Mouse (Mus musculus): ENCODE measurements around the gene Rasd1. TPM values are rescaled to one million over a fixed set of nuclear protein-coding genes. Genes with fewer than 3 reads are reported as not detected.
A peak's percentile ranks its signal among the peaks of the same experiment; 100 is the strongest.

Gene Rasd1
- 2.9 and 3.2 TPM in 2 replicates for polyA plus RNA-seq (2015; fragmentation: Nextera tagmentation; extraction: Ambion mirVana)

DNA sequence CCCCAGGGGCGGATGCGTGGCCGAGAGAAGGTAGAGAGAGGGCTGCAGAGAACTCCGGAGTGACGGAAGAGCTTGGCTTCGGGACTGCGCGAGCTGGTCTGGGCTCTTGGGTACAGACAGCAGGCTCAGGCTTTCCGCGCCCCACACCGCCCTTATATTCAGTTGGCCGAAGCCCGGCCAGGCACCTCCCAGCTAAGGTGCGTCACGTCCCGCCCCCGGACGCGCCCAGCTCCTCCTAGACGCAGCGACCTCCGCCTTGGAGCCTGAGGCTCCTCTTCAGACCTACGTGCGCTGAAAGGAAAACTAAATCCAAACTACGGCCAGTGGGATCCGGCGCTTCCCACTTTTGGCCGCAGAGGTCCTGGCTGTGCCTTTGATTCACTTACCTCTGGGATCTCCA lies at the start of gene Rasd1:
TSS of gene Rasd1 (minus strand) at position 127 of the 400 bp plus-strand sequence.
- Histone ChIP-seq H3K27me3 (ENCODE audit: control insufficient read depth, insufficient read depth, low read depth, low read length) (peaks cover 9% of the 10 kb centered on the region; the same call in 1 of the 2 replicates), H3K4me3 (ENCODE audit: low read length) (peak within 1 kb of the TSS; percentile 57), H3K4me2 (ENCODE audit: low read depth, low read length) (peak within 1 kb of the TSS; percentile 96), H3K36me3 (ENCODE audit: control insufficient read depth, insufficient read depth, low read length) (peaks cover 13% of the 10 kb centered on the region), H3K9me3 (ENCODE audit: control insufficient read depth, low read length) (no peaks in the 10 kb centered on the region), H3K9ac (ENCODE audit: low read length) (peak within 1 kb of the TSS; percentile 64), H3K27ac (ENCODE audit: low read length) (peak within 1 kb of the TSS; percentile 73), H3K4me1 (replicated peaks; ENCODE audit: control insufficient read depth, insufficient read depth, low read length) (peaks cover 14% of the 10 kb centered on the region)
- peak; percentile 97 for ATAC-seq (ENCODE audit: low read depth)
- under 1% methylated on average over 28 of the region's 28 CpGs for WGBS

DNA sequence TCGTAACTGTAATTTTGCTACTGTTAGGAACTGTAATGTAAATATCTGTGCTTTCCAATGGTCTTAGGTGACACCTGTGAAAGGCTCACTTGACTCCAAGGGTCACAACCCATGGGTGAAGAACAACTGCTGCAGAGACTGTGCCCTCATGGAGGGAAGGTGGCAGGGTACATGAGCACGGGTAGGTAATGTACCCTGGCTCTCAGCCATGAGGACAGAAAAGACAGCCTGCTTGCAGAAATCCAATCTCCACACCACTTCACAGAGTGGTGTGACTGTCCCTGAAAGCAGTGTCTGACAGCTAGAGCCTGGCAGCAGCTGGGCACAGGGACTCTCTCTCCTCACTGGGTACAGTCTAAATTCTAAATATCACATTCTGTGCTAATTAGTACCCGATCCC lies 46.8 kb upstream of the Rasd1 start:
- no peaks in the 10 kb centered on the region for H3K4me1 ChIP-seq (replicated peaks; ENCODE audit: control insufficient read depth, insufficient read depth, low read length)
- H3K4me2 ChIP-seq (ENCODE audit: low read depth, low read length) = no peak overlapping the region
- no peak overlapping the region for H3K27ac ChIP-seq (ENCODE audit: low read length)
- H3K4me3 ChIP-seq (ENCODE audit: low read length) = no peak overlapping the region
- no peak overlapping the region for H3K9ac ChIP-seq (ENCODE audit: low read length)
- H3K9me3 ChIP-seq (ENCODE audit: control insufficient read depth, low read length) = no peaks in the 10 kb centered on the region
- no peaks in the 10 kb centered on the region for H3K27me3 ChIP-seq (ENCODE audit: control insufficient read depth, insufficient read depth, low read depth, low read length)
- no peaks in the 10 kb centered on the region for H3K36me3 ChIP-seq (ENCODE audit: control insufficient read depth, insufficient read depth, low read length)
- ATAC-seq (ENCODE audit: low read depth) = no peak
- WGBS = 69% methylated on average over 3 of the region's 3 CpGs

DNA sequence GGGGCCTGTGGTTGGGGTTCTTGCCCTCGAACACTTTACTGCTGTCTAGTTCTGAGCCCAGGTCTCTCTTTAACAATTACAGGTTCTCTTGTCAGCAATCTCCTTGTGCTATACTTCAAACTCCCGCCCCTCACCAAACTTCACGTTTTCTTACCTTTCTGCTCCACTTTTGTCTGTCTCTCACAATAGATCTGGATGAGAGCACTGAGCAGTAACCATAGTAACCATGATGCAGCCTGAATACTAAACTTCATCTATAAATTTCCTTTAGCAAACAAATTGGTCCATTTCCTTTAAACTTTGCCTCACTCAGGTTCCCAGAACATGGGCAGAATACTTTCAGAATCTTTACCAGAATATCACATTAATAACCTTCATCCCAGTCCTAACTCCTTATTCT lies 44.7 kb upstream of the Rasd1 start:
- H3K4me3 ChIP-seq (ENCODE audit: low read length) = no peak overlapping the region
- no peak overlapping the region for H3K27ac ChIP-seq (ENCODE audit: low read length)
- H3K9ac ChIP-seq (ENCODE audit: low read length) = no peak overlapping the region
- no peaks in the 10 kb centered on the region for H3K27me3 ChIP-seq (ENCODE audit: control insufficient read depth, insufficient read depth, low read depth, low read length)
- H3K4me1 ChIP-seq (replicated peaks; ENCODE audit: control insufficient read depth, insufficient read depth, low read length) = no peaks in the 10 kb centered on the region
- no peaks in the 10 kb centered on the region for H3K36me3 ChIP-seq (ENCODE audit: control insufficient read depth, insufficient read depth, low read length)
- no peak overlapping the region for H3K4me2 ChIP-seq (ENCODE audit: low read depth, low read length)
- WGBS = 74% methylated on average over 3 of the region's 3 CpGs
- ATAC-seq (ENCODE audit: low read depth) = no peak
- no peaks in the 10 kb centered on the region for H3K9me3 ChIP-seq (ENCODE audit: control insufficient read depth, low read length)

DNA sequence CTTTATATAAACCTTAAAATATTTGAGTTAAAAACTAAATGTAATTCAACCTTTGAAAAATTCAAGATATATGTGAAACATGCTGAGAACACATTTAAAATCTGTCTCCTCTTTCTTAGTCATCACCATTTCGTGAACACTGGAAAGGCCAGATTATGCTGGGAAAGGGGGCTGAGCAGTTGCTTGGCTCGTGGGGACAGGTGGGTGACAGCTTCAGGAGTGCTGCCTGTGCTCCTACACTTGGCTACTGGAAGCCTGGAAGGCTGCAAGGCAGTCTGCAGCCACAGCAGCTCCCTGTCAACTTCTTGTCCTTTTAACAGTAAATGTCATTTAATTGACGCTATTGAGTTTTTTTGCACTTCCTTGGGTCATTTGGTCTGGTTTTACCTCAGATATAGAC lies 41.1 kb upstream of the Rasd1 start:
- Histone ChIP-seq H3K9ac (ENCODE audit: low read length) (no peak overlapping the region), H3K27me3 (ENCODE audit: control insufficient read depth, insufficient read depth, low read depth, low read length) (no peaks in the 10 kb centered on the region), H3K9me3 (ENCODE audit: control insufficient read depth, low read length) (no peaks in the 10 kb centered on the region), H3K4me2 (ENCODE audit: low read depth, low read length) (no peak overlapping the region), H3K4me1 (replicated peaks; ENCODE audit: control insufficient read depth, insufficient read depth, low read length) (no peaks in the 10 kb centered on the region), H3K36me3 (ENCODE audit: control insufficient read depth, insufficient read depth, low read length) (no peaks in the 10 kb centered on the region), H3K27ac (ENCODE audit: low read length) (no peak overlapping the region), H3K4me3 (ENCODE audit: low read length) (no peak overlapping the region)
- 71% methylated on average over 3 of the region's 3 CpGs for WGBS
- ATAC-seq (ENCODE audit: low read depth) = no peak

DNA sequence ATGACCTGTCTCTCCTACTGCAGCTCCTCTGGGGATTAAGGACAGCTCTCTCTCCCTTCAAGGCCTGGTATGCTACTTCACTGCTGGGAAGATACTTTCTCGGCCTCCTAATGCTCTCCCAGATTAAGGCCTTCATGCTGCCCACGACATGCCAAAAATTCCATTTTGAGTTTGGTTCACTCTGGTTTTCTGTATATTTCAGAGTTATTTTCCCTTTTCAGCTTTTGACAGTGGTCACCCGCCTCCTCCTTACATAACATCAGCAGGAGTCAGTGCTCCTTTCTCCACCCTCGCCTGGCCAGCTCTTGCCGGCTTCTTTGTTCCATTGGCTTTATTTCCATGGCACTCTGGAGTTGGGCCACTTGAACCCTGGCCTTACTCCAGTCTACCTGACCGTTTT lies 40.0 kb upstream of the Rasd1 start:
- no peaks in the 10 kb centered on the region for H3K27me3 ChIP-seq (ENCODE audit: control insufficient read depth, insufficient read depth, low read depth, low read length)
- H3K27ac ChIP-seq (ENCODE audit: low read length) = no peak overlapping the region
- no peak overlapping the region for H3K4me3 ChIP-seq (ENCODE audit: low read length)
- H3K36me3 ChIP-seq (ENCODE audit: control insufficient read depth, insufficient read depth, low read length) = no peaks in the 10 kb centered on the region
- ATAC-seq (ENCODE audit: low read depth) = no peak
- H3K9me3 ChIP-seq (ENCODE audit: control insufficient read depth, low read length) = no peaks in the 10 kb centered on the region
- H3K9ac ChIP-seq (ENCODE audit: low read length) = no peak overlapping the region
- H3K4me1 ChIP-seq (replicated peaks; ENCODE audit: control insufficient read depth, insufficient read depth, low read length) = no peaks in the 10 kb centered on the region
- 68% methylated on average over 6 of the region's 6 CpGs for WGBS
- H3K4me2 ChIP-seq (ENCODE audit: low read depth, low read length) = no peak overlapping the region

DNA sequence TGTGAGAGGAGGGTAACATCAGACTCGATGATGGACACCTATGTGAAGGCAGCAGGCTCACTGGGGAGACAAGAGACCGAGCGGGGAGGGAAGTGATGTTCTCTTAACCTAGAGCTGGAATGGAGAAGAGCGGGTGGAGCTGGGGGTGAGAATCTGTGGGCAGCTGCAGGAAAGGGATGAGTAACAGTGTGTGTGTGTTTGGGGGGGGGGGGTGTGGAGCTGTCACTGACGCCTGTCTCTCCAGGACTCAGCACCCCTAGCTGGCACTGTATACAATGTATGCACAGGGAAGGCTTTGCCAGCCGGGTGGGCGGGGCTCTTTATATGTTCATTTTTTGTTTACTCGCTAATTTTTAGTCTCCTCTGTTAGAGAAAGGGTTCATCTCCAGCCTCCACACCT lies 39.1 kb upstream of the Rasd1 start:
- 79% methylated on average over 7 of the region's 8 CpGs for WGBS
- Histone ChIP-seq H3K4me2 (ENCODE audit: low read depth, low read length) (no peak overlapping the region), H3K9ac (ENCODE audit: low read length) (no peak overlapping the region), H3K27ac (ENCODE audit: low read length) (no peak overlapping the region), H3K27me3 (ENCODE audit: control insufficient read depth, insufficient read depth, low read depth, low read length) (no peaks in the 10 kb centered on the region), H3K36me3 (ENCODE audit: control insufficient read depth, insufficient read depth, low read length) (no peaks in the 10 kb centered on the region), H3K4me3 (ENCODE audit: low read length) (no peak overlapping the region), H3K9me3 (ENCODE audit: control insufficient read depth, low read length) (no peaks in the 10 kb centered on the region), H3K4me1 (replicated peaks; ENCODE audit: control insufficient read depth, insufficient read depth, low read length) (no peaks in the 10 kb centered on the region)
- ATAC-seq (ENCODE audit: low read depth) = no peak

DNA sequence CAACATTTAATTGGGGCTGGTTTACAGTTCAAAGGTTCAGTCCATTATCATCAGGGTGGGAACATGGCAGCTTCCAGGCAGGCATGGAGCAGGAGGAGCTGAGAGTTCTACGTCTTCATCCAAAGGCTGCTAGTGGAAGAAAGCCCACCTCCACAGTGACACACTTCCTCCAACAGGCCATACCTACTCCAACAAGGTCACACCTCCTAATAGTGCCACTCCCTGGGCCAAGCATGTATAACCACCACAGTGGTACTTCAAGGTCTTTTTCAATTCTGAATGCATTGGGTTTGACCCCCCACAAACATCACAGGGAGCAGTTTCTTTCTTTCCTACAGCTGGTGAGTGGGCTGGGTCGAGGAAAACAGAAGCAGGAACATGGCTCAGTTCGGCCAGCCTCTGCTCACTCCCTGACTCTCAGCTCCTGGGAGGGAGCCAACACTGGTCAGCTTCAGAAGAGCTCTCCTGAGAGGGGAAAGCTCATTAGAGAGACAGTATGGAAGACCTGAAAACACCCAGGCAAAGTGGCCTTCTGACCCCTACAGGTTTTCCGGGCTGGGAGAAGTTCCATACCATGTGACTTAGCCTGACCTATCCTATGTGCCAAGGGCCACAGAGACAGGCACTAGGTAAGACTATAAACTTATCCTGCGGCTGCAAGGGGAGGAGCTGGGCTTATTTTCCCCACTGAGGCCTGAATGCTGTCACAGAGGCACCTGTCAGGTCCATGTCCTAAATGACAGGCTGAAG lies 36.7 kb upstream of the Rasd1 start:
- ATAC-seq (ENCODE audit: low read depth) = no peak
- no peaks in the 10 kb centered on the region for H3K36me3 ChIP-seq (ENCODE audit: control insufficient read depth, insufficient read depth, low read length)
- H3K4me1 ChIP-seq (replicated peaks; ENCODE audit: control insufficient read depth, insufficient read depth, low read length) = no peaks in the 10 kb centered on the region
- 76% methylated on average over 5 of the region's 5 CpGs for whole genome bisulfite sequencing
- no peak overlapping the region for H3K27ac ChIP-seq (ENCODE audit: low read length)
- no peak overlapping the region for H3K4me2 ChIP-seq (ENCODE audit: low read depth, low read length)
- no peaks in the 10 kb centered on the region for H3K27me3 ChIP-seq (ENCODE audit: control insufficient read depth, insufficient read depth, low read depth, low read length)
- H3K9ac ChIP-seq (ENCODE audit: low read length) = no peak overlapping the region
- H3K4me3 ChIP-seq (ENCODE audit: low read length) = no peak overlapping the region
- H3K9me3 ChIP-seq (ENCODE audit: control insufficient read depth, low read length) = no peaks in the 10 kb centered on the region

DNA sequence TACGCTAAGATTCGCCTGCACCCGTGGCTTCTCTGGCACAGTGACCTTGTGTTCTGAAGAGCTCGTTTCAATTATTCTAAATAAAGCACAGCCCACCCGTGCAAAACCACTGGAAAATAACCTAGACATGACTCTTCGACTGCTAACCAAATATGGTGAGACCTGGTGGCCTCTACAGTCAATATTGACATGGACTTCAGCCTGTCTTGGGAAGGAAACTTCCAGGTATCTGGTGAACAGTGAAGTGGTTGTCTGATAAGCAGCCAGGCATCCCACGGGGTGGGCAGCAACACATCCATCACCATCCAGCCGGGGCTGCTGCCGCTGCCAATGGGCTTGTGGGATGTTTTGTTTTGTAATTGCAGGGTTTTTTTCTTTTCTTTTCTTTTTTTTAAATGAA lies 29.6 kb upstream of the Rasd1 start:
- Histone ChIP-seq H3K9ac (ENCODE audit: low read length) (no peak overlapping the region), H3K4me2 (ENCODE audit: low read depth, low read length) (no peak overlapping the region)

DNA sequence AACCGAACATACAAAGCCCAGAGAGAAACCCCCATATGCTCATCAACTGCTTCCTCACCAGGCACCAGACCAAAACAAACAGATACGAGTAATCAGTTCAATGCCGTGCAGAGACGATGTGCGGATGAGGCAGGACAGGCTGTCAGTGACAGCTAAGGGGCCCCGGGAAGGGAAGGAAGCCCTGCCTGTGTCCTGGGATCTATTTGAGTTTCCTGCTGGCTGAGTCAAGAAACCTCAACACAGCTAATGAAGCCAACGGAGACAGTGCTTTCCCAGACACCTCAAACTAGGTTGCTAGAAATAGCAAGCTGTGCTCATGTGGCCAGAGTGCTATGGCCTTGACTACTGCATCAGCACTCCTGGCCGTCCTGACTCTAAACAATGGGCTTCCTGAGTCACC lies 26.6 kb upstream of the Rasd1 start:
- WGBS = 29% methylated on average over 8 of the region's 8 CpGs
- peak; percentile 78 for ATAC-seq (ENCODE audit: low read depth)
- H3K27ac ChIP-seq (ENCODE audit: low read length) = no peak overlapping the region

More for the DNA sequence above, 29.6 kb upstream of the Rasd1 start:
- no peaks in the 10 kb centered on the region for H3K9me3 ChIP-seq (ENCODE audit: control insufficient read depth, low read length)
- H3K36me3 ChIP-seq (ENCODE audit: control insufficient read depth, insufficient read depth, low read length) = no peaks in the 10 kb centered on the region
- H3K4me3 ChIP-seq (ENCODE audit: low read length) = no peak overlapping the region
- ATAC-seq (ENCODE audit: low read depth) = no peak
- H3K27ac ChIP-seq (ENCODE audit: low read length) = no peak overlapping the region
- WGBS = 23% methylated on average over 9 of the region's 9 CpGs
- H3K4me1 ChIP-seq (replicated peaks; ENCODE audit: control insufficient read depth, insufficient read depth, low read length) = no peaks in the 10 kb centered on the region
- no peaks in the 10 kb centered on the region for H3K27me3 ChIP-seq (ENCODE audit: control insufficient read depth, insufficient read depth, low read depth, low read length)

More for the DNA sequence above, 26.6 kb upstream of the Rasd1 start:
- H3K27me3 ChIP-seq (ENCODE audit: control insufficient read depth, insufficient read depth, low read depth, low read length) = no peaks in the 10 kb centered on the region
- H3K9me3 ChIP-seq (ENCODE audit: control insufficient read depth, low read length) = no peaks in the 10 kb centered on the region
- no peak overlapping the region for H3K9ac ChIP-seq (ENCODE audit: low read length)
- no peaks in the 10 kb centered on the region for H3K36me3 ChIP-seq (ENCODE audit: control insufficient read depth, insufficient read depth, low read length)
- H3K4me2 ChIP-seq (ENCODE audit: low read depth, low read length) = no peak overlapping the region
- no peak overlapping the region for H3K4me3 ChIP-seq (ENCODE audit: low read length)
- H3K4me1 ChIP-seq (replicated peaks; ENCODE audit: control insufficient read depth, insufficient read depth, low read length) = no peaks in the 10 kb centered on the region
